Comparison of ENCODE assay signal across 9 mouse cellular contexts in genomic region chr7:4806716-4807115, GRCm38 (mm10). TPM values are rescaled to one million over a fixed set of nuclear protein-coding genes. Genes with fewer than 3 reads are reported as not detected.
DNase-seq lines count a peak whose midpoint lies in the region; ATAC-seq lines count a peak whose summit lies in the region.
"Had no signal": no experiment of that assay in that cellular context is flagged by ENCODE, and none has a peak within 500 bp of the region (broad histone marks: within the 10 kb centered on the region; RNA-seq: fewer than 3 reads in every experiment).

No protein-coding gene starts in this region.

- H3K36me3 ChIP-seq in intestine, embryonic 15.5 days: peaks cover 18% of the 10 kb centered on the region

- H3K27ac ChIP-seq in intestine, embryonic 15.5 days: no peak overlapping the region

- H3K9me3 ChIP-seq in intestine, embryonic 15.5 days: no peaks in the 10 kb centered on the region

- no peak overlapping the region for H3K4me2 ChIP-seq in intestine, embryonic 15.5 days (replicated peaks)

- no peak overlapping the region for H3K4me3 ChIP-seq in intestine, embryonic 15.5 days (replicated peaks)

- H3K4me1 ChIP-seq in intestine, embryonic 15.5 days (replicated peaks): peaks cover 21% of the 10 kb centered on the region

- no peaks in the 10 kb centered on the region for H3K27me3 ChIP-seq in intestine, embryonic 15.5 days (replicated peaks)

- peak; percentile 11; the same call in 1 of the 2 replicates for ATAC-seq in intestine, embryonic 15.5 days

- peak; percentile 41 for DNase-seq in heart, adult 8-10 months (ENCODE audit: low spot score)
- no peak for DNase-seq in heart, adult 11 months
- DNase-seq in CD4-positive, CD25-positive, alpha-beta regulatory T cell, adult 2 months (ENCODE audit: low read depth, low spot score): peak; percentile 79
- DNase-seq in T-cell, adult 2 months (ENCODE audit: low spot score): peak; percentile 47
- DNase-seq in naive thymus-derived CD4-positive, alpha-beta T cell, adult 2 months (ENCODE audit: low read depth): peak; percentile 80
- no peak for DNase-seq in ovary, postnatal 14 days (ENCODE audit: low spot score)
- no peak for DNase-seq in layer of hippocampus, adult 8-10 months (ENCODE audit: low spot score in 2 of 2)

- H3K9ac ChIP-seq in intestine, embryonic 15.5 days: no peak overlapping the region

- WGBS in intestine, embryonic 15.5 days: 86% methylated on average over 7 of the region's 7 CpGs

RNA-seq across cellular contexts. Expression of gene Ube2s, which starts 5.7 kb away (rescaled TPM):
- total RNA-seq in heart, adult 8-10 months (2022): 100 to 1,000 TPM in 1 of 4 experiments, 10 to 100 TPM in 3; 76.2 to 103 (median 88.7) TPM
- polyA plus RNA-seq in intestine, embryonic 15.5 days (2015; fragmentation: Nextera tagmentation; extraction: Ambion mirVana): 303 and 321 TPM in 2 replicates
- total RNA-seq in layer of hippocampus, adult 8-10 months (2022): 100 to 1,000 TPM; 113 to 119 (median 116) TPM

RNA-seq across cellular contexts. Expression of gene Rpl28, which starts 14.0 kb away (rescaled TPM):
- 100 to 1,000 TPM; 453 to 560 (median 508) TPM for total RNA-seq in heart, adult 8-10 months (2022)
- polyA plus RNA-seq in intestine, embryonic 15.5 days (2015; fragmentation: Nextera tagmentation; extraction: Ambion mirVana): 328 and 339 TPM in 2 replicates
- total RNA-seq in layer of hippocampus, adult 8-10 months (2022): 100 to 1,000 TPM; 350 to 553 (median 418) TPM

RNA-seq across cellular contexts. Expression of gene Tmem238, which starts 17.3 kb away (rescaled TPM):
- total RNA-seq in heart, adult 8-10 months (2022): 1 to 10 TPM; 2.2 to 5.5 (median 5.0) TPM
- polyA plus RNA-seq in intestine, embryonic 15.5 days (2015; fragmentation: Nextera tagmentation; extraction: Ambion mirVana): 40.4 and 40.6 TPM in 2 replicates
- total RNA-seq in layer of hippocampus, adult 8-10 months (2022): 1 to 10 TPM; 1.2 to 3.7 (median 2.0) TPM

RNA-seq across cellular contexts. Expression of gene Tmem190, which starts 24.0 kb away (rescaled TPM):
- not detected for total RNA-seq in heart, adult 8-10 months (2022)
- 1.1 and 1.8 TPM in 2 replicates for polyA plus RNA-seq in intestine, embryonic 15.5 days (2015; fragmentation: Nextera tagmentation; extraction: Ambion mirVana)
- total RNA-seq in layer of hippocampus, adult 8-10 months (2022): not detected
- polyA plus RNA-seq: large intestine, adult 2 months had no signal

RNA-seq across cellular contexts. Expression of gene Il11, which starts 24.1 kb away (rescaled TPM):
- under 1 TPM in 1 of 4 experiments, not detected in 3; 0.19 TPM for total RNA-seq in heart, adult 8-10 months (2022)
- 0.14 and 0.24 TPM in 2 replicates for polyA plus RNA-seq in intestine, embryonic 15.5 days (2015; fragmentation: Nextera tagmentation; extraction: Ambion mirVana)
- under 1 TPM; 0.31 to 0.43 (median 0.37) TPM for total RNA-seq in layer of hippocampus, adult 8-10 months (2022)

Comparison
In these comparisons a context has a peak if more than half of its experiments do, and no peak if none do; other contexts are left out.
1. DNase-seq: peak in heart, adult 8-10 months (single experiment), CD4-positive, CD25-positive, alpha-beta regulatory T cell, adult 2 months (single experiment), T-cell, adult 2 months (single experiment) and naive thymus-derived CD4-positive, alpha-beta T cell, adult 2 months (single experiment); none in heart, adult 11 months (single experiment), ovary, postnatal 14 days (single experiment) and layer of hippocampus, adult 8-10 months (0 of 2).